Mouse (Mus musculus) left cerebral cortex, postnatal 14 days (tissue): ENCODE results near the gene Slc25a22. TPM values are rescaled to one million over a fixed set of nuclear protein-coding genes. Genes with fewer than 3 reads are reported as not detected.
"Not testable (repeated sequence)": the region's sequence is repeated elsewhere in the genome, so short reads cannot be mapped to it uniquely, and the experiment has no call there.

Experiments used
- DNase-seq, 2 experiments: peaks; one replicate each; pipeline ENCODE4 v3.0.0; 2021 to 2022; ENCODE audit warnings: low spot score in 2 of 2, mixed read lengths in 1 of 2
- intact Hi-C: fragments of 180-260 bp; cut with DNase I; formaldehyde crosslinking; loops from one replicate; pipeline ENCODE4 v1.15.1; 2025
- total RNA-seq, 2 experiments: library from RNA; stranded (reverse); gene quantifications; 2 replicates each; pipeline ENCODE4 v1.2.3; 2021

Gene Slc25a22
- total RNA-seq, 2 experiments from 2014 or later, result 331 to 339 TPM

DNA sequence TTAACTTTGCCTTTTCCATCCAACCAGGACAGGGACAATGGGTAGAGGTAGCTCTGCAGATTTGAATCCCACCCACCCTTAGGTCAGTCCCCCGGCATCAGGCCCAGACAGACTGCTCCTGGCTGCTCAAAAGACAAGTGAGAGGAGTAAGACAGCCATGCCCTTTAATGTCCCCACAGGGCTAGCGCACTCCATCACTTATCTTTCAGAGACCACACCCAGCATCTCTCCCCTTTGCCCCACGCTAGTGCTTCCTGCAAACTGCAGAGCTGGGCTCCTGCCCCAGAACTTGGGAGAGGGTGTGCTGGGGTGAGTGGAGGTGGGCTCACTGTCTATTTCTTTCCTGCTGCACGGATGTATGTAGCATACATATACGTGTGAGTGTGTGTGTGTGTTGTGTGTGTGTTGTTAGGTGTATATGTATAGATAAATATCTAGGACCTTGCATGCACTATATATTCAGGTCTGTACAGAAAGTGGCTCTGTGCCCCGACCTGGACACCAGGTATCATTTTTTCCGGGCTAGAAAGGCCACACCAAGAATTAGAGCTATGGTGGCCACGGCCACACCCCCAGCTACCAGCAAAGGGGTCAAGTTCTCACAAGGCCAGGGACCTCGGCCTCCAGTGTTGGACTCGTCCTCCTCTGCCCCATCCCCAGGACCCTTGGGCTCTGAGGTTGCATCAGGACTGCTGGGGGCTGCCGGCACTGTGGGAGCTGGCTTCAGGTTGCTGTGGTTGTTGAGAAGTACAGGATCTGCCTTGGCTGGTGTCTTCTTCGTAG is 10.6 kb downstream of the Slc25a22 start:
- intact Hi-C loops, result no loop called here
- DNase-seq, result no peak

DNA sequence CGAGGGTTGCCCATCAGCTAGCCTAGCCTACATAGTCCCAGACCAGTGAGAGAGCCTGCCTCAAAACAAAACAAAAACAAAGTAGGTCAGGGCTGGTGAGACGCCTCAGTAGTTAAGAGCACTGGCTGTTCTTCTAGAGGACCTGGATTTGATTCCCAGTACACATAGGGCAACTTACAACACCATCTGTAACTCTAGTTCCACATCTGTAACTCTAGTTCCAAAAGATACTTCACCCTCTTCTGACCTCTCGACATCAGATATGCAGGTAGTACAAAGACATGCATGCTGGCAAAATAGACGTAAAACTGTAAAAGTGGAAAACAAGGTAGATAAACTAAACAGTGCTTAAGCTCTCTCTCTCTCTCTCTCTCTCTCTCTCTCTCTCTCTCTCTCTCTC is 13.9 kb downstream of the Slc25a22 start:
- intact Hi-C loops, result no loop called here

DNA sequence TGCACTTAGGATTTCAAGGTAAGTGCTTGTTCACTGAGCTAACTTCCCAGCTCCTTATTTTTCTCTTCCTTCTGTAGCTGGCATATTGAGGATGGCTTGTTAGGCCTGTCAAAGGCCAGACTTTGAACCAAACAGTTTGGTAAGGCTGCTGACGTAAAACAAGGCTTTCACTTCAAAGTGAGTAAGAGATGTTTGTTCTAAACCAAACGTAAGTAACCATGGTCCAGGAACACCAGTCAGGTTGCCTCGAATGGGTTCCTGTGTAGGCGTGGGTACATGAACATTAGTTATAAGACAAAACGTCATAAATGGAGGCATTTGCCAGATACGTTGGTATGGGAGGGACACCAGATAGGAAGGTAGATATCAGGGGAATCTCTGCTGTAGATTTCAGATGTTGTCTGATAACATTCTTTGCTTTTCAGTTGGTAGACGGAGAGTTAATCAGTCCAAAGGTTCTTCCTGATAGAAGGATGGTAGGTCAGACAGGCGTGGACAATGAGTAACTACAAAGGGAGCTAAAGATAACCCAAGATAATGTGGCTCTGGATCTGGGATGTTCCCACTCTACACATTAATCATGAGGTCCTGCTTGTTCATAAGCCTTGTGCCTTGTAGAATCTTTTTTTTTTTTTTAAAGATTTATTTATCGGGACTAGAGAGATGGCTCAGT is 17.5 kb downstream of the Slc25a22 start:
- intact Hi-C loops, result no loop called here
- no peak for DNase-seq

More for the DNA sequence above, 13.9 kb downstream of the Slc25a22 start:
- no peak for DNase-seq

DNA sequence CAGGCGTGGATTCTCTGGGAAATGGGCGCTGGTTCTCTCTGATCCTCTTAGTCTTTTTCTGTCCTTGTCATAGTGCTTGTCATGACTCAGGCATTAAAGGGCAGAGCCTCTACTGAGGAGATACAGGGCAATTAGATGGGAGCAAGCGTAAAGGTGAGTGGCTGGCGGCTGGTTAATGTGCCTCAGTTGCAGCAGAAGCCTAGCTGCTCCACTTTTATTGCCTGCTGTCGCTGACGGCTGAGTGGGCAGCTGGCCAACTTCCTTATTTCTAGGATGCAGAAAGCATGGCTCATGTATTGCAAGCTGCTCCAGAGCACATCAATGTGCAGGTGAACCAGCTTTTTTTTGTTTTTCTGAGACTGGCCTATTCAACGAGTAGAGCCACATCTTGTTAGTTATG is 18.7 kb downstream of the Slc25a22 start:
- peak in 1 of 2 experiments; percentile 66 for DNase-seq
- intact Hi-C loops, result no loop called here

DNA sequence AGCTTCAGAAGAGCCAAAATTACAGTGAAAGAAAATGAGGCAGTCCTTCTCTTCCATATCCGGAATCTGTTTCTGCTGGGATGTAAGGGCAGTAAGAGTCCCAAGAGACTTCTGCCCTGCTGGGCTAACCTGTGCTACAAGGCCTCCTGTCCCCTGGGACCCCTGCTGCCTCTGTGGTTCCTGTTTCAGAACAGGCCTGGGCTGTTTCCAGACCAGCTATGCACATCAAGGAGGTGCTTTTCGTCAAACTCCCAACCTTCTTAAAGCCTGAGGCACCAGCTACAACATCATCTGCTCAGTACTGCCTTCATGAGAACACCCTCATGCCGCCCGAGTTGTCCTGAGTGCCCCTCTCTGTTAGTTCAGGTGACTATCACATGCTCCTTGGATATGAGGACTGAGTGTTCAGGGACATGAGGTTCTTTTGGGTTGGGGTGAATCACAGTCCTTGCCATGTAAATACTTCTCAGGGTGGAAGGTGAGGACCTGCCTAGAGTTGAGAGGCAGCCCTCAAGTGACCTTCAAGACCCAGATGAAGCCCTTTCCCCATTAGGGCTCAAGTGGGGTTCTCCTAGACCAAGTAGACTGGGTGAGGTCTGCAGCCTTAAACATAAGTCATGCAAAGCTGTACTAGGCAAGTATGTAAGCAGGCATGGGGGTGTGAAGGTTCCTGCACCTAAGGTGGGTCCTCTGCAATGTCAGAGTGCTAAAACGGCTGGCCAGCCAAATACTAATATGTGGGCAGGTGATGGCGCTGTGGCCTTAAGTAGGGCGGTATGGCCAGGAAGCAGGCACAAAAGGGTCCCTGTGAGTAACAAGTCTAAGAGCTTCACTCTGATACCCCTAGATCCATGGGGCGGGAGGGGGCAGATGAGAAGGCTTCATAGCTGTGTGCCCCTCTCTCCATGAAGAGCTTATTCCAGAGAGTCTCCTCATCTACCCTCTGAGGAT is 19.7 kb downstream of the Slc25a22 start:
- intact Hi-C loops, result no loop called here
- DNase-seq, result no peak

DNA sequence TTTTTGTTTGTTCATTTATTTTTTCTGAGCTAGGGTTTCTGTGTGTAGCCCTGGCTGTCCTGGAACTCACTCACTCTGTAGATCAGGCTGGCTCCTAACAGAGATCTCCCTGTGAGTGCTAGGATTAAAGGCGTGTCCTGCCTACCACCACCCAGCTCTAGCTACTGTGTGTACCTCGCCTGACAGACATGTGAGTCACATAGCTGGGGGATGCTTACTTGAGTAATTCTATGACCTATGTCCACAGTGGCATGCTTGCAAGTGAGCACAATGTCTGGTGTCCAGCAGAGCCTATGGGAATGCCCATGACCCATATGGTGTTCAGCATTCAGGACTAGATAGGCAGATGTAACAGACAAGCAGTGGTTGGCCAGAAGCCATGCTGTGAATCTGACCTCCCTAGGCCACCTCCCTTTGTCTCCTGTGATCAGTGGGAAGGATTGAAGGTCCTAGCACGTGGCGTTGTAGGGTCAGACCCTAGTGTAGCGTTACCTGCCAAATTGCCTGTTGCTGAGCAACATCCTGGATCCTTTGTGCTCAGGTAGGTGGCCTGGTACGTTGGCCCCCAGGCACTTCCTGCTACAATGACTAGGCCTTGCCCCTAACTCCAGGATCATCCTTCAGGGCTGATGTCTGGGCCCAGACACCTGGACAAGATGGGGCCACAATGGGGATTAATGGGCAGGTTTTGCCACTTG is 21.4 kb downstream of the Slc25a22 start:
- no peak for DNase-seq
- intact Hi-C loops, result no loop called here

DNA sequence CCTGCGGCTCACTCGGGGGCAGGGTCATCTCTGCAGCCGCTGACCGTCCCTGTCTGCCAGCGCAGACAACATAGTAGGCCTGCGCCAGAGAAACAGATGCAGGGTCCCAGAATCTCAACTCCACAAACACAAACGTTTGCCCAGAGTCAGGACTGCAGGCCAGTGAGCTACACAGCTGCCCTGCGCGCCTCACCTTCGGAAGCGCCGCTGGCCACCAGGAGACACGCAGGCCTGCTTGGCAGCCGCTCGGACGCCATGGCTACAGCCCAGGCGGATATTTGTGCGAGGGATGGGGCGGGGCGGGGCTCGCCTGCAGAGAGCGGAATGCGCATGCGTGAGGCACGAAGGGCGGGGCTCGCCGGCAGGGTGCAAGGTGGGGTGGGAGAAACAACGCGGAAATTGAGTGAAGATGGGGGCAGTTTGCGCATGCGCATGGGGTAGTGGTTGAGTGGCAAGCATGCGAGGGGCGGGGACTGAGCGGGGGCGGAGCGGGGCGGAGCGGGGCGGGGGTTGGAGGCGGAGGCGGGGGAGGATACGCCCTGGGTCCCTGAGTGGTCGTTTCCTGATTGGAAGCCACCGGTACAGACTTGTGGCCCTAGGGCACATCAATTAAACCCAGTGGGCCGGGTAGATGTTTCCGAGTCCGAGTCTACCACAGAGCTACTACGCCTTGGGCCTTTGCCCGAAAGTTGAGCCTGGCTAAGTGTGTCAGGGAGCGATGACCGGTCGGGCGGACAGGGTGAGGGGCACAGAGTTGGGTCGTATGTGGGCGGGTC is 23.7 kb downstream of the Slc25a22 start, which contains the start of gene Gatd1:
TSS of gene Gatd1 (minus strand) at position 328 of the 776 bp plus-strand sequence.
- DNase-seq, result peak; percentile 99 to 100
- intact Hi-C loops, result no loop called here

DNA sequence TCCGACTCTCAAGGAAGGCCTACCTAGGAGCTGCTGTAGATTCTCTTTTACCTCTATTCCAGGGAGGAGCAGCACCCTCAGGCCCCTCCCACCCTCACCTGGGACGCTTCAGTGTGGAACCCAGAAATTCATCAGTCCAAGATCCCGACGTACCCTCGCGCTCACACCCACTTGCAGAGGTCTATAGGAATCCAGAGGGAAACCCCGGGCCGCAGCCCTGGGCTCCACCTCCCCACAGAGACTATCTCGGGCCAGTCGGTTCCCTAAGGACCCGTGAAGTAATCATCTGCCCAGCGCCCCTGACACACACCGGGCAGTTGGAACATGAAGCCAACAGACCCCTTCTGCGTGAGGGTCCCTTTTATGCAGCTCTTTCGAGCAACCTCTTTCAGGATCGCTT is 24.4 kb downstream of the Slc25a22 start:
- intact Hi-C loops, result no loop called here
- no peak for DNase-seq

DNA sequence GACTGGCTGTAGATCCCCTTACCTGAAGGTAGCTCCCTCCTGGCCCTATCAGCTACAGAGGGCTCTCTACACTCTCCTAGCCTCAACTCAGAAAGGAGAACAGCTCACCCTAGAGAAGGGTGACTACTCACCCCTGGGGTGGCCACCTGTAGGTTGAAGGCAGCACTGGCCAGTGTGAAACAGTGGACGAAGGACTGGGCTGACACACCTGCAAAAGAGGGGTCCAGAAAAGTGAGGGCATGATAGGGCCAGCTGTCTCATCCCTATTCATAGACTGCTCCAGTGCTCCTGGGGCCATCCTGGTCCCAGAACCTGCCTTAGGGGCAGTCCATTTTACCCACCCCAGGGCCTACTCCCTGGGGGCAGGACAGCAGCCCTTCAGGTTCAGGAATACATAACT is 26.0 kb downstream of the Slc25a22 start:
- intact Hi-C loops, result no loop called here
- no peak for DNase-seq

DNA sequence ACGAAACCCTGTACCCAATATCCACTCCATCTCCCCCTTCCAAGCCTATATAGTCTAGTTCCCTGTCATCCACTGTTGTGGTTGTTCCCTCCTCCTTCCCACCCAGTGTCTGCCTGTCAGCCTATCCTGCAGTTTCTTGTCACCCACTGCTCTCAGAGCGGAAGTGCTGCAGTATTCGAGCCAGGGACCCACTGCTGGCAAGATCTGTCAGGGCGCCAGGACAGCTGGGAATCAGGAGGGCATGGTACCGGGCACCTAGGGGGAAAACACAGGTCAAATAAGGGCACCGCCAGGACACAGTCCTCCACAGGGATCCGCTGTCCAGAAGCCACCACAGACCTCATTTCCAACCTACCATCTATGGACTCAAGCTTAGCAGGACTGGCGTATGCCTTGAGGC is 27.1 kb downstream of the Slc25a22 start:
- no peak for DNase-seq
- intact Hi-C loops, result no loop called here

DNA sequence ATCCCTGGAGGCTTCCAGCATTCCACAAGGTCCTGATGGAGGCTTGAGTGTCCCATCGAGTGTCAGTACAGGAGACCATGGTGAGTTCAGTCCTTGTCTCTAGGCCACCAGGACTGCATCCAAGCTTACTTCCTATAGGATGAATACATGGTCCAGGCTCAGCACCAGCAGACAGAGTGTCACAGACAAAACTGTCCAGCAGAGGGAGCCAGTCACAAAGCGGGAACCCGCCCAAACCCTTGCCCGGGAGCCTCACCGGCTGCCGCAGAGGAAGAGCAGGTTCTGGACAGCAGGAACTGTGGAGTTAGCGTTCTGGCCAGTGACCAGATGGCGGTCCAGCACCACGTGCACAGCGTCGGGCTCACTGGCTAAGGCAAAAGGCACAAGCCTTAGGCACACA is 28.9 kb downstream of the Slc25a22 start:
- intact Hi-C loops, result loop anchor here (2.0 kb wide), 1 partner anchor 116 kb away; no protein-coding TSS in a partner anchor
- DNase-seq, result peak; percentile 89 to 90

DNA sequence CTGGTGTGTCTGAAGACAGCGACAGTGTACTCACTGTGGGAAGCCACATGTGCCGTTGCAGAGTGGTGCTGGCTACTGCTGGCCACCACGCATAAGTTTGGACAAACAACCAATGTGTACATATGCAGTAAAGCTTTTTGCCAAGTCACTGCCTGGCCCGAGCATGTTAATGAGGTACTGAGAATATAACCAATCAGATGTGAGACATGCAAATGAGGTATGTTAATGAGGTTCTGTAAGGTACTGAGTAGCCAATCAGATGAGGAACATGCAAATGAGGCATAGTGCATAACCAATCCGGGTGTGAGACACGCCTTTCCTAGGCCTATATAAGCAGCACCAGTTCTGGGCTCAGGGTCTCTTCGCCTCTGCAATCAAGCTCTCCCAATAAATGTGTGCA is 30.0 kb downstream of the Slc25a22 start:
- intact Hi-C loops, result loop anchor here (2.0 kb wide), 1 partner anchor 117 kb away; no protein-coding TSS in a partner anchor
- not testable (repeated sequence) for DNase-seq

DNA sequence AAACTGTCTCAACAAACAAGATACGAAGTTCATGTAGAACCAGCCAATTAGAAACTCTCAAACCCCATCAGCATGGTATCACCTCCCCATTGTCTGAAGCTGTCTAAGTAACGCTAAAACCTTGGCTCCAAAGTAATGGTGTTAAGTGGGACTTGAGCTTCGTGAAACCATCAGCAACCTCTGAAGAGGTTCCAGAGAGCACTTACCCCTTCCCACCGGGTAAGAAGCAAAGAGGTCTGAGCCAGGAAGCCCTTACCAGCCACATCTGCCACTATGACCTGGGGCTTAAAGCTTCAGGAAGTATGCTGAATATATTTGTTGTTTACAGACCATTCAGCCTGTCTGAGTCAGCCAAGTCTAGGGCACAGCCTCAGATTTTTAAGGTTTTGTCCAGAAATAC is 32.2 kb downstream of the Slc25a22 start:
- intact Hi-C loops, result no loop called here
- no peak for DNase-seq

DNA sequence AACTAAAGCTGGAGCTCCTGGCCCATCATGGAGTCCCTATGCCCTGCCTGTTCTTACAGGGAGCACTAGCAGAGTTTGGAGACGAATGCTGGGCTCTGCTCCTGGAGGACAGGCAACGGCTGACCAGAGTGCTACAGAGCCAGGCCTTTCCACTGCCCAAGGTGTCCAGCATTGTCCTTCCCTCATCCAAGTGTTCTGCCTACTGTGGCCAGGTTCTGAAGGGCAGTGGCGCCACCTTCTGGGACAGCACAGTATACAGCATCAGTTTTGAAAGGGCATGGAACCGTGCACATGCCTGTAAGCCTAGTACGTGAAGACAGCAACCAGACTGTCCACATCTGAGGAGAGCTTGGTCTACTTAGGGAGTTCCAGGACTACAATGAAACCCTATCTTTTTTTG is 34.4 kb downstream of the Slc25a22 start:
- intact Hi-C loops, result no loop called here
- DNase-seq, result peak; percentile 36 to 58

DNA sequence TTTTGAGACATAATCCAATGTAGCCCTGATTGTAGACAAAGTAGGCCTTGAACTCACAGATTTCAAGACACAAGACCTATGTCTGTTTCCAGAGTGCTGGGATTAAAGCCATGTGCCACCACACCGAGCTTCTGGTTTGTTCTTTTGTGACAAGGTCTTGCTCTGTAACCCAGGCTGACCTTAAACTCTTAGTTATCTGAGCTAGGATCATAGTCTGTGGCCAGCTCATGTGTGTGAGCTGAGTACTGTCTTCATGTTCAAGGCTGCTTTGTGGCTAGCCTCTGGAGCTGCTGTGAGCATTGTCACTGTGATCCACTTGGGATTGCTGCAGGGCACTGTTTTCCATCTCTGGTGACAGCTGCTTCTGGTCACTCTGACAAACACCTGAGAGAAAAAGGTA is 42.3 kb downstream of the Slc25a22 start:
- no peak for DNase-seq
- intact Hi-C loops, result no loop called here

DNA sequence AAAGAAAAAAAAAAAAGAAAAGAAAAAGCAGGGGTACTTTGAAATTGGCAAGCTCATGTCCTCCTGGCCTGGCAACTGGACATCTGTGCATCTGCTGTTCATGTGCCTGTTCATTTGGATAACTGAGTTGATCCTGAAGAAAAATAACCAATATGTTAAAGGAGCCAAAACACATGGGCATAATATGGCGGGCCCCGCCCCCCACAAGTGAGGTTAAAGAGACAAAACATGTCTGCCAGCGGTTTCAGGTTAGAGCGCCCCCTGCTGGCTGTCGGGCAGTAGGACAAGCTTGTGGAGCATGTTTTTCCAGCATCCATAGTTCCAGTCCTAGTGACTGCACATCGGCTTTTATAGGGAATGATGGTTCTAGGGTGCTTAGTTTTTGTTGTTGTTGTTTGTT is 42.9 kb downstream of the Slc25a22 start:
- DNase-seq, result peak; percentile 51 to 82
- intact Hi-C loops, result no loop called here

DNA sequence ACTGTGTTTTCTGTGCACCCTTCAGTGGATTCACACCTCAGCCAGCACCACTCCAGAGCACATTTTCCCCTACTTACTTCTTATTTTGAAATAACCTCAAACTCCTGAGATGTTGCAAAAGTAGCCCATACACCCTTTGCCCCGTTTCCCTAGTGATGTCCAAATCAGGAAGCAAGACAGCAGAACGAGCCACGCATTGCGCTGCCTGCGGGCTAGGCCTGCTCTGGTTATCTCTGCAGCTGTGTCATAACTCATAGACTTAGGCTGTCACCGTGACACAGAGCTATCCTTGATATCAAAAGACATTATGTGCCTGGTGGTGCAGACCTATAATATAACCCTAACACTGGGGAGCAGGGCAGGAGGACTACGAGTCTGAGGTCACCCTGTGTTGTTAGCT is 43.5 kb downstream of the Slc25a22 start:
- no peak for DNase-seq
- intact Hi-C loops, result no loop called here

DNA sequence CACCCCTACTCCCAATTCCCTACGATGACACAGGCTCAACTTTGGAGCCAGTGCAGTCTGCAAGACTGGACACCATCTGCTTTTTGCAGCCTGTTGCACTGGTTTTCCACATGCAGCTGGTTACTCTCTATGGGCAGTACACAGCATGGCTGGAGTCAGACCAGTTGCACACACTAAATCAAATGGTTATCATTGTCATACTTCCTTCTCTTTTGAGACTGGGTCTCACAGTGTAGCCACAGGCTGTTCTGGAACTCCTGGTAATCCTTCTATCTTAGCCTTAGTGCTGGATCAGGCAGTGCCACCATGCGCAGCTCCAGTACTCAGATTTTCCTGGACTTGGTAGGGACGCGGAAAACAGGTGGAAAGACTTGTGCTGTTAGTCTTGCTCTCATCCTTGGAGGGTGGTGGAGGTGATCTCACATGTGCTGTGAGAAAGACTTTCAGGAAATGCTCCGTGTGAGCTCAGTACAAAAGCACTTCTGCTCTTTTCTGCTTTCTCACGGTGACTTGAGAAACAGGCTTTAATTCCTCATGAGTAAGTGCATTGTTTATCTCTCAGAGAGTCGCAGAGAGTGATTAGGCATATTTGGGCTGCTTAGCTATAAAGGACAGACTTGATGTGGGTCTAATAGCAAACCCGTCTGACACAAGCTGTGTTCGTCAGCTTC is 45.0 kb downstream of the Slc25a22 start:
- no peak for DNase-seq
- intact Hi-C loops, result no loop called here
